Mouse (Mus musculus) limb, embryonic 12.5 days (tissue): ENCODE data around the gene Slc11a2. TPM values are rescaled to one million over a fixed set of nuclear protein-coding genes. Genes with fewer than 3 reads are reported as not detected.
"Not testable (repeated sequence)": the region's sequence is repeated elsewhere in the genome, so short reads cannot be mapped to it uniquely, and the experiment has no call there.

Source experiments
- ATAC-seq: fragments of 200-750 bp; cut with Nextera tagmentation; 2 replicates; pipeline ENCODE4 v1.8.0; 2017; ENCODE audit warnings: low read depth, moderate TSS enrichment; ENCODE audit not compliant: insufficient number of reproducible peaks, insufficient read depth, low FRiP score, low TSS enrichment
- H3K27ac ChIP-seq: fragments of 300-500 bp; sonication (generic); 2 replicates; pipeline ENCODE4 v1.5.1; 2016; ENCODE audit warnings: mild to moderate bottlenecking, moderate library complexity
- H3K27me3 ChIP-seq: fragments of 300-500 bp; sonication (generic); 2 replicates; pipeline ENCODE4 v1.6.1; 2016; ENCODE audit warnings: mild to moderate bottlenecking, moderate library complexity
- H3K36me3 ChIP-seq: fragments of 300-500 bp; sonication (generic); 2 replicates; pipeline ENCODE4 v1.6.1; 2016; ENCODE audit warnings: mild to moderate bottlenecking, moderate library complexity
- H3K4me1 ChIP-seq: fragments of 300-500 bp; sonication (generic); replicated peaks from 2 replicates; pipeline ENCODE4 v1.6.1; 2016
- H3K4me2 ChIP-seq: fragments of 300-500 bp; sonication (generic); 2 replicates; pipeline ENCODE4 v1.6.1; 2016; ENCODE audit warnings: mild to moderate bottlenecking, moderate library complexity
- H3K4me3 ChIP-seq: fragments of 300-500 bp; sonication (generic); replicated peaks from 2 replicates; pipeline ENCODE4 v1.5.1; 2016; ENCODE audit warnings: mild to moderate bottlenecking
- H3K9ac ChIP-seq: fragments of 300-500 bp; sonication (generic); replicated peaks from 2 replicates; pipeline ENCODE4 v1.6.1; 2016; ENCODE audit warnings: mild to moderate bottlenecking, moderate library complexity
- H3K9me3 ChIP-seq: fragments of 300-500 bp; sonication (generic); 2 replicates; pipeline ENCODE4 v1.6.1; 2016; ENCODE audit warnings: mild to moderate bottlenecking, moderate library complexity
- WGBS: fragments of 180-500 bp; shearing (Covaris S2); methylation state at CpG from one replicate; pipeline ENCODE4 v1.1.7; 2016; 5-methylcytosine and 5-hydroxymethylcytosine counted together
- polyA plus RNA-seq: library from polyadenylated mRNA; unstranded; fragments of >200 nt; fragmentation: Nextera tagmentation; extraction: Ambion mirVana; gene quantifications from 2 replicates; pipeline ENCODE4 v1.2.1, GENCODE M21; 2016

Gene Slc11a2
- polyA plus RNA-seq, 1 experiment from 2014 or later: 22.8 TPM

GRCm38 (mm10) chr15:100387544-100388223, 37.2 kb downstream of the Slc11a2 start:
- Histone ChIP-seq H3K27ac (no peak overlapping the region), H3K36me3 (no peaks in the 10 kb centered on the region), H3K4me1 (peaks cover 6% of the 10 kb centered on the region), H3K27me3 (no peaks in the 10 kb centered on the region), H3K9ac (no peak overlapping the region), H3K9me3 (no peaks in the 10 kb centered on the region), H3K4me3 (no peak overlapping the region), H3K4me2 (no peak overlapping the region)
- no peak for ATAC-seq
- 92% methylated on average over 17 of the region's 17 CpGs for WGBS

- no peaks in the 10 kb centered on the region for H3K36me3 ChIP-seq
Measured at GRCm38 (mm10) chr15:100385705-100386104, 39.2 kb downstream of the Slc11a2 start.

GRCm38 (mm10) chr15:100380104-100380503, 44.8 kb downstream of the Slc11a2 start:
- Histone ChIP-seq H3K4me3 (no peak overlapping the region), H3K9me3 (no peaks in the 10 kb centered on the region), H3K4me1 (no peaks in the 10 kb centered on the region; the same call in 1 of the 2 replicates), H3K9ac (no peak overlapping the region), H3K36me3 (no peaks in the 10 kb centered on the region), H3K4me2 (no peak overlapping the region), H3K27me3 (0 out of 2 replicates have a peak, but pooled peaks cover 4% of the 10 kb centered on the region), H3K27ac (no peak overlapping the region)
- WGBS: 63% methylated on average over 2 of the region's 2 CpGs
- ATAC-seq: no peak

More at GRCm38 (mm10) chr15:100385705-100386104, 39.2 kb downstream of the Slc11a2 start:
- H3K4me1 ChIP-seq: no peaks in the 10 kb centered on the region; the same call in 1 of the 2 replicates
- no peaks in the 10 kb centered on the region for H3K9me3 ChIP-seq
- no peak overlapping the region for H3K4me3 ChIP-seq
- no peak overlapping the region for H3K4me2 ChIP-seq
- H3K9ac ChIP-seq: no peak overlapping the region
- H3K27me3 ChIP-seq: 0 out of 2 replicates have a peak, but pooled peaks cover 4% of the 10 kb centered on the region
- no peak overlapping the region for H3K27ac ChIP-seq
- no peak for ATAC-seq
- WGBS: 91% methylated on average over 9 of the region's 9 CpGs

- no peaks in the 10 kb centered on the region for H3K9me3 ChIP-seq
- H3K4me2 ChIP-seq: no peak overlapping the region
- H3K27me3 ChIP-seq: 0 out of 2 replicates have a peak, but pooled peaks cover 4% of the 10 kb centered on the region
- no peak for ATAC-seq
- 86% methylated on average over 8 of the region's 8 CpGs for WGBS
- no peak overlapping the region for H3K27ac ChIP-seq
- H3K4me1 ChIP-seq: no peaks in the 10 kb centered on the region; the same call in 1 of the 2 replicates
- no peak overlapping the region for H3K9ac ChIP-seq
- no peaks in the 10 kb centered on the region for H3K36me3 ChIP-seq
- no peak overlapping the region for H3K4me3 ChIP-seq
Measured at GRCm38 (mm10) chr15:100379658-100380057, 45.2 kb downstream of the Slc11a2 start.

- not testable (repeated sequence) for H3K4me3 ChIP-seq, ATAC-seq, H3K4me1 ChIP-seq, H3K36me3 ChIP-seq, H3K4me2 ChIP-seq, H3K27ac ChIP-seq, H3K9me3 ChIP-seq, H3K27me3 ChIP-seq, H3K9ac ChIP-seq
- WGBS: 45% methylated on average over 4 of the region's 9 CpGs
Measured at GRCm38 (mm10) chr15:100377847-100378505, 46.9 kb downstream of the Slc11a2 start.

- Histone ChIP-seq H3K4me1 (no peaks in the 10 kb centered on the region; the same call in 1 of the 2 replicates), H3K4me3 (no peak overlapping the region), H3K9me3 (0 out of 2 replicates have a peak, but pooled peaks cover 5% of the 10 kb centered on the region), H3K27ac (no peak overlapping the region), H3K9ac (no peak overlapping the region), H3K27me3 (no peaks in the 10 kb centered on the region), H3K36me3 (no peaks in the 10 kb centered on the region), H3K4me2 (no peak overlapping the region)
- no peak for ATAC-seq
- WGBS: 33% methylated on average over 5 of the region's 5 CpGs
Measured at GRCm38 (mm10) chr15:100375066-100375465, 49.8 kb downstream of the Slc11a2 start.

- H3K27me3 ChIP-seq: peaks cover 11% of the 10 kb centered on the region; the same call in 1 of the 2 replicates
- no peak overlapping the region for H3K4me3 ChIP-seq
- peaks cover 7% of the 10 kb centered on the region; the same call in 1 of the 2 replicates for H3K4me1 ChIP-seq
- H3K9me3 ChIP-seq: peaks cover 5% of the 10 kb centered on the region; the same call in 1 of the 2 replicates
- H3K27ac ChIP-seq: no peak overlapping the region
- H3K36me3 ChIP-seq: no peaks in the 10 kb centered on the region
- no peak overlapping the region for H3K4me2 ChIP-seq
- no peak for ATAC-seq
- no peak overlapping the region for H3K9ac ChIP-seq
- WGBS: 43% methylated on average over 7 of the region's 7 CpGs
Measured at GRCm38 (mm10) chr15:100367119-100367518, 57.8 kb downstream of the Slc11a2 start.

- WGBS: 16% methylated on average over 9 of the region's 9 CpGs
- not testable (repeated sequence) for H3K4me1 ChIP-seq, H3K27ac ChIP-seq, H3K36me3 ChIP-seq, H3K4me3 ChIP-seq, H3K4me2 ChIP-seq, H3K9me3 ChIP-seq, ATAC-seq, H3K9ac ChIP-seq
- peaks cover 11% of the 10 kb centered on the region; the same call in 1 of the 2 replicates for H3K27me3 ChIP-seq
Measured at GRCm38 (mm10) chr15:100365967-100366366, 58.9 kb downstream of the Slc11a2 start.

- H3K27ac ChIP-seq: no peak within 1 kb of the TSS
- WGBS: 45% methylated on average over 7 of the region's 7 CpGs
- peaks cover 11% of the 10 kb centered on the region; the same call in 1 of the 2 replicates for H3K27me3 ChIP-seq
- peaks cover 5% of the 10 kb centered on the region; the same call in 1 of the 2 replicates for H3K9me3 ChIP-seq
- no peaks in the 10 kb centered on the region for H3K36me3 ChIP-seq
- H3K4me3 ChIP-seq: no peak within 1 kb of the TSS
- peaks cover 12% of the 10 kb centered on the region for H3K4me1 ChIP-seq
- no peak within 1 kb of the TSS for H3K9ac ChIP-seq
- H3K4me2 ChIP-seq: no peak within 1 kb of the TSS
- ATAC-seq: no peak
Measured at GRCm38 (mm10) chr15:100364242-100364641, 60.6 kb downstream of the Slc11a2 start, which contains the start of gene Higd1c. TSS of gene Higd1c (plus strand) at chr15:100364542.

GRCm38 (mm10) chr15:100355876-100356275, 69.0 kb downstream of the Slc11a2 start:
- Histone ChIP-seq H3K4me3 (no peak overlapping the region), H3K27ac (no peak overlapping the region), H3K9me3 (no peaks in the 10 kb centered on the region), H3K36me3 (no peaks in the 10 kb centered on the region), H3K9ac (no peak overlapping the region), H3K27me3 (no peaks in the 10 kb centered on the region), H3K4me1 (peaks cover 19% of the 10 kb centered on the region), H3K4me2 (no peak overlapping the region)
- no peak for ATAC-seq
- 39% methylated on average over 5 of the region's 5 CpGs for WGBS

- not testable (repeated sequence) for H3K36me3 ChIP-seq, H3K27ac ChIP-seq, H3K4me3 ChIP-seq, H3K9me3 ChIP-seq, ATAC-seq, H3K4me2 ChIP-seq, H3K27me3 ChIP-seq, H3K9ac ChIP-seq
- 91% methylated on average over 22 of the region's 22 CpGs for WGBS
- H3K4me1 ChIP-seq: peaks cover 13% of the 10 kb centered on the region
Measured at GRCm38 (mm10) chr15:100353399-100353798, 71.5 kb downstream of the Slc11a2 start.
